Mouse (Mus musculus) liver, embryonic 14.5 days (tissue): ENCODE measurements around the gene Dnah8.

Experiments used
- CTCF ChIP-seq: IDR thresholded peaks from 2 replicates; pipeline ENCODE4 v1.5.1; 2016; ENCODE audit warnings: antibody characterized with exemption, low read depth, control low read depth
- EP300 ChIP-seq: IDR thresholded peaks from 2 replicates; pipeline ENCODE4 v1.6.1; 2016; ENCODE audit warnings: antibody characterized with exemption, low read depth

GRCm38 (mm10) chr17:30637714-30638113 is 13.6 kb downstream of the Dnah8 start:
- no peak for TF ChIP-seq CTCF
- no peak for TF ChIP-seq EP300
